Mouse (Mus musculus): ENCODE data around the gene Fam89a.

Gene Fam89a

DNA sequence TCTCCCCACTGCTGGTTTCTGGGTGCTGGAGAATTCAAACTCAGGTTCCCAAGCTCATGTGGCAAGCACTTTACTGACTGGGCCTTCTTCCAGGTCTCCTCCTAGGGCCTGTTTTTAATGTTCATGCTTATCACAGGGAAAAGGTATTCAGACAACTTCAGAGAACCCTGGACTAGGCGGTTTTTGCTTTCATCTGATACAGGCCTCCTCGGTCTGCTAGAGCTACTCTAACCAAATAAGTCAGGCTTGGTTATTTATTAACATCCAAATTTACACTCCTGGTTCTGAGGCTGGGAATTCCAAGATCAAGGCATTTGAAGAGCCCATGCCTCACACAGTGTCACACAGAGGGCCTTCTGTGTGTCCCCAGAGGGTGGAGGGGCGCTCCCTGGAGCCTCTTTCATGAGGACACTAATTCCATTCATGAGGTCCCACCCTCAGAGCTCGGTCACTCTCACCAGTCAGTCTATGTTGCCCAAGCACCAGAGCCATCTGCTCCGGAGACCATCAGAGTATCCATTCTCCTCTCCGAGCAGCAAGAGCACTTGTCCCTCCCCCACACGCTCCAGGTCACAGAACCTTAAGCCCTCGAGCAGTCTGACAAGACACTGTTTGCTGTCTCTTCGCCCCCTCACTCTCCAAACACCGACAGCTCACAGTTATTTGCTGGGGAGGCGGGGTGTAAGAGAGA lies 2.6 kb upstream of the Fam89a start:
- peak; percentile 32 to 55 for DNase-seq (ENCODE audit: low spot score in 2 of 2)

DNA sequence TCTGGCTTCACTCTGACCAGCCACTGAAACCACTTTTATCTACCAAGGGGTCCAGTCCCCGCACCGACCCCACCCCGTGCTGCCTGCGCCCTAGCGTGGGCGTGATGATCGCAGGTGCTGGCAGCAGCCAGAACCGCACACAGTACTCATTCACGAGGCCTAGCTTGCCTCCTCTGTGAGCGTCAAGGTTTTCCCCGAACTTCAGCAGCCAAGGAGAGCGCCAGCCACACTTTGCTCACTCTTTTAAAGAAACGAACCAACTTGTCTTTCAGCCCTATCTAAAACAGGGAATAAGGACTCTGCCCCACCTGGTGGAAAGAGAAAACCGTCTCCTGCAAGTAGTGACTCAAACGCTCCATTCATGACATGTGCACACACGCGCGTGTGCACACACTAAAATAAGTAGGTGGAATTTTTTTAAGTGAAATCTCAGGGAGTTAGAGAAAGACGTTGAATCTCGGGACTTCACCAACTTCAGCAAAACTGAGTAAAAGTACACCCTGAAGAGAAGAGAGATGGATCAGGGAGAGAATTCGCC lies 762 bp upstream of the Fam89a start:
- no peak for DNase-seq (ENCODE audit: low spot score in 2 of 2)

DNA sequence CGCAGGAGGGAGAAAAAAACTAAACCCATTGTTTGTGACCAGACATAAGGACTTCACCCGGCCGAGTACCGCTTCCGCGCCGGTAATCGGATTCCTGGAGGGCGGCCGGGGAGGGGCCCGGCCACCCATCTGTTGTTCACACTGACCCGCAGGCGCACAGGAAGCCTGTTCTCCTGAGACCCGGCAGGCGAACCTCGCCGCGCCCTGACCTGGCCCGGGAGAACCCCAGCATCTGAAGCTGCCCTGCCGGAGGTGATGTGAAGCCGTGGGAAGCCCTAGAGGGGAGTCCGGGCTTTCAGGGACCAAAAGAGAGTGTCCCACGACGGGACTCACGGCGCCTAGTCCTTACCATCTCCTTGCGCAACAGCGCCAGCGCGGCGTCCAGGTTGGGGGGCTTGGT lies 441 bp downstream of the Fam89a start:
- no peak for DNase-seq (ENCODE audit: low spot score in 2 of 2)

DNA sequence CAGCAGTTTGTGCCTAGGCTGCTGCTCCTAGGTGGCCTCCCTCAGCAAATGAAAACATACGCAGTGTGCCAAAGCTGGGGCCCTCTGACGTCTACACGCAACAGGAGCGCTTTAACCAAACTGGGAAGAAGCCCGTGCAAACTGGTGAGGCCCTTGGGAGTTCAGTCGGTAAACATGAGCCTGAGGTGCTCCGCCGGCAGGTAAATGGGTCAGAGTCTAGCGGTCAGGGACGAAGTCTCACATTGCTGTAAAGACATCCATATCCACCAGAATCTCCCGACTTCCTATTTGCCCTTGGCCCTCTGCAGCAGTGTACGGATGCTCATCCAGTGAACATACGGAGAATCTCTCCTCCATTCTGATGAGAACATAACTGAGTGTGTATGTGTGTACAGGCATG lies 5.0 kb downstream of the Fam89a start:
- DNase-seq (ENCODE audit: low spot score in 2 of 2), result no peak

DNA sequence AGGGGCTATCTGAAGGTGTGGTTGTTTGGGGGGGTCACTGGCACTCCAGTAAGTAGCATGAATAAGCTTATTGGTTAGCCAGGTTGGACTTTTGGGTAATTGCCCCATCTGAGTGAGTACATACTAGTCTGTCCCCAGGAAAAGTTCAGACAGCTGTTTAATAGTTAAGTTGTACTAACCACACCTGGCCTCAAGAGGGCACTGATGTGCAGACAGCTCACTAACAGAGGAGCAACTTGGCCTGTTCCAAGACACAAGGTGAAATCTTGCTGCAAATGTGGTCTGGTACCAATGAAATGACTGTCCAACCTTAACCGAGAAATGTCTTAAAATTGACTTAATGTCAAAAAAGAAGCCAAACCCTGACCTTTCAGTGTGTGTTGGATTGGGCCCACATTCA lies 12.4 kb downstream of the Fam89a start:
- no peak for DNase-seq (ENCODE audit: low spot score in 2 of 2)

DNA sequence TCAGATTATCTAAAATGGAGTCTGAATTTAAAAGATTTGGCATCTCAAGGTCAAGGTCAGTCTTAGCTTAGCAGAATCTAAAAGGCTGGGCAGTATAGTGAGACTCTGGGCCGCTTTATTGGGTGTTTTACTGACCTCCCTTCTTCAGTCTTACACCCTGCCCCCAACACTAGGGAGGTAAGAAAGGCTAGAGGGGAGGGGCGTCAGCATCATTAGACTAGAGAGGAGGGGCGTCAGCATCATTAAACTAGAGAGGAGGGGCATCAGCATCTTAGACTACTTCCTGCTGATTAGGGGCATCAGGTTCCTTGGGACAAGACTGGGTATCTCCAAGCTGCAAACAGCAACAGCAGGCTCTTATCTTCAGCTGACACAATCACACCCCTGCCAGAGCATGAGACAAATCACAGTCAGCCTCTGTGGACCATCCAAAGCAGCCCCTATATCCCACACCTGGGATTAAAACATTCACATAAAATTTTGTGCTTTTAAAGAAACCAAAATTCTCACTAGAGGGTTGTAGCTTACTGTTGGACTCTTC lies 16.2 kb downstream of the Fam89a start:
- no peak for DNase-seq (ENCODE audit: low spot score in 2 of 2)

DNA sequence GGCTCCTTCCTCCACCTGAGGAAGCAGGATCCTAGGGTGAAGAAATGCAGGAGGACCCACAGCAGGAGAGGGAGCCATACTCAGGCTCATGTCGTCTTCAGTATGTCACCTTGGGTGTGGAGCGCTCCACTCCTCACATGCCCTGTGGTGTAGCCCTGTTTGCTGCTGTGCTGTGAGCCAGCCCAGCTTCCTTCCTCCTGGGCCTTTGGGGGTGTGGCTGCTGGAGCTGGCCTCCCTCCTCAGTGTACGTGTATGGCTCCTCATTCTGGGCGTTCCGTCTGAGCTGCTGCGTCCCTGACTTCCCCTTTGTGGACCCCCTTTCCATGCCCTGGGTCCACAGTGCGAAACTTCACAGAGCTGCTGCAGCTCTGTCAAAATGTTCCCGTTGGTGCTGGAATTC lies 18.8 kb downstream of the Fam89a start:
- DNase-seq (ENCODE audit: low spot score in 2 of 2), result no peak

DNA sequence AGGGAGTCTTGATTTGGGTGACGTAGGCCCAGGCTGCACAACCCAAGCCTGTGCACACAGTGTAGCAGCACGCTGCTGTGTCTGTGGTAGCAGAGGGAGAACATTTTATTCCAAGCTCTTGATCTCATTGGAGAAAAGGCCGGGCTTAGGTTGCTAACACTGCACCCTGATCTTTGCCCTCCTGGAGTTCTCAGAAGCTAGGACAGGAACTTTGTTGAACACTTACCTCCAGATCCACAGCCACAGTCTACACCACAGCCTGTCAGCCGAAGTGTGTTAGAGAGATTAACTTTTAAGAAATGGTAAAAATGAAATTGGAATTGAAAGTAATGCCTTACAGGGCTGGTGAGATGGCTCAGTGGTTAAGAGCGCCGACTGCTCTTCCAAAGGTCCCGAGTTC lies 27.3 kb downstream of the Fam89a start:
- no peak for DNase-seq (ENCODE audit: low spot score in 2 of 2)

DNA sequence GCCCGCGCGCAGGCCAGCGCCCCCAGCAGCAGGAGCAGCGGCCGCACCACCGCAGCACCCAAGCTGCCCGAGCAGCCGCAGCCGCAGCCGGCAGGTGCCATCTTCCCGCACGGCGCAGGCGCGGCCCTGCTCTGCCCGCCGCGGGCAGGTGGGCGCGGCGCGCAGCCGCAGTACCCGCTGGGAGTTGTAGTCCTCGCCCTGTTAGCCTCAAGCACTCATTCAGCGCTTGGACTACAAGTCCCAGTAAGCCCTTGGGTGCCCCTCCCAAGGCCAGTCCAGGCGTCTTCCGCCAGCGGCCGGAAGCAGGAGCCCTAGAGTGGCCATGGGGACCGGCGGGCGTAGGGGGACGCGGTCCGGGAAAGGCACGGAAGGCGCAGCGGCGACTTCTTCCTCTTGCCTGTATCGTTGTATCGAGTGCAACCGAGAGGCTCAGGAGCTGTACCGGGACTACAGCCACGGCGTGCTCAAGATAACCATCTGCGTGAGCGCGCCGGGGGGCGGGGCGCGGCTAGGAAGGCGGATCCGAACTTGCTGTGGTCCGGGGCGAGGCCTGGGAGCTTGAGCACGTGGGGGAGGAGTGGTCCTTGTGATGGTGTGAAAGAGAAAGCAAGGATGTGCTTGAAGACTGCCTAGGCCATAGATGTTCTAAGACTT lies 29.6 kb downstream of the Fam89a start, which contains the start of the genes Ttc13 and Arv1:
Gene Ttc13 (minus strand): TSS at position 122 of the 654 bp plus-strand sequence.
Gene Arv1 (plus strand): TSS at position 278 of the 654 bp plus-strand sequence.
- DNase-seq (ENCODE audit: low spot score in 2 of 2), result peak; percentile 93 to 95

DNA sequence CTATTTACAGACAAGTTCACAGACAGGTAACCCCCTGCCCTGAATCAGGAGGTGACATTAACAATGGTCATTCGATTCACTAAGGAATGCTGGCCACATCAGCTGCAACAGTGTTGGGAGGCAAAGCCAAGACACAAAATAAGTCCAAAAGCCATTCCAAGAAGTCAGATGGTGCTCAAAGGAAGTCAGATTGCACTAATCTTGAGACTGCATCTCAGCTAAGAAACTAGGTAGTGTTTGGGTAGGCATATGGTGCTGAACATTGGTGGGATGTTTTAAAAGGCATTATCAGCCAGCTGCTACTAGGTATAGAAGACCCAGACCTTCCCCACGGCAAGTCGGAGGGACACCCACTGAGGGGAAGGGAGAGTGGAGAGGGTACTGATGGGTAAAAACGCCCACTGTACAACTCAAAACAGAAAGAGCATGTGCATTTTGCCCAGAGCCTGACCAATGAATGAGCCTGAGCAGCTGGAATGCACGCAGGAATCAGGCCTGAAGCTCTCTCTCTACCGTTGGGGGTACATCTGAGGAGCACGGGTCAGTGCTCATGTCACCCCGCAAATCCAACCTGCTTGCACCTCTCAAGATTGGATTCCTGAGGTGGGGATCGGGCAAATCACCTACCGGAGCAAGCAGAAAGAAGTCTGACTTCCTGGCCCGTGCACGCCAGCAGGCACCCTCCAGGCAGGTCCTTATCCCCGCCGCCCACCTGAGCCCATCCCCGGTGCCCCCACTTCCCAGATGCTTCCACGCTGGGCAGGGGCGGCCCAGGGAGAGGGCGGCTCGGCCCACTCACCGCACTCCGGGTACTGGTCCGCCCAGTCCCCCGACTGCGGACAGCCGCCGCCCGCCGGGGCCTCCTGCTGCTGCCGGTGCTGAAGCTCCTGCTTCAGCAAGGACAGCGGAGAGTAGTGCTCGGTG lies 30.4 kb downstream of the Fam89a start:
- peak in 1 of 2 experiments; percentile 42 for DNase-seq (ENCODE audit: low spot score in 2 of 2)

DNA sequence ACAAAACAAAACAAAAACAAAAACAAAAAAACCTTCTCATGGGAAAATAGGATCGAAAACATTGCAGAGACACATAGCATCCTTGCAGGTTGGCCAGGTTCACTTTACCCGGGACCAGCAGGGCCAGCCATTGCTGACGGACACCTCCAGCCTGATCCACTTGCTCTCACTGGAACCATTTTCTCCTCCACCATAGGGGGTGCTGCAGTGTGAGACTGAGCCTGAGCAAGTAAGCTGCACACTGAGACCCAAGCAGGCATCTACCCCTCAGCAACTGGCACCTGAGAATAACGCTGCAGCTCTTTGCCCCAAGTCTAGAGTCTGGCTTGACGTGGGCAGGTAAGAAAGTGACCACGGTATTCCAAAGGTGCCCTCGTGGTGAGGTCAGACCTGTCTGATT lies 31.5 kb downstream of the Fam89a start:
- DNase-seq (ENCODE audit: low spot score in 2 of 2), result no peak

DNA sequence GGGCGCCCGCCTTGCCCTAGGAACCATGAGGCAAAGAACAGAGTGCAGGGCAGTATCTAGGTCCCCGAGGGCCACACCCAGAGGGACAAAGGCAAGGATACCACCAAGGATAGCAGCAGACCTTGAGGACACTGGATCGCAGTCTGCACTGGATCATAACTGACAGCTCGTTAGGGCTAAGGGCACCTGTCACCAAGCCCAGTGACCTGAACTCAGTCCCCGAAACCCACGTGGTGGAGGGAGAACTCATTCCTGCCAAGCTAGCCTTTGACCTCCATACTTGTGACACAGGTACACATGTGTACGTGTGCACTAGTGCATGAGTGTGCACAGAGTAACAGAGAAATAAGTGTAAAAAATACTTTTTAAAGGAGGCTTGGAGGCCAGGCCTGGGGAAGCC lies 35.9 kb downstream of the Fam89a start:
- no peak for DNase-seq (ENCODE audit: low spot score in 2 of 2)

DNA sequence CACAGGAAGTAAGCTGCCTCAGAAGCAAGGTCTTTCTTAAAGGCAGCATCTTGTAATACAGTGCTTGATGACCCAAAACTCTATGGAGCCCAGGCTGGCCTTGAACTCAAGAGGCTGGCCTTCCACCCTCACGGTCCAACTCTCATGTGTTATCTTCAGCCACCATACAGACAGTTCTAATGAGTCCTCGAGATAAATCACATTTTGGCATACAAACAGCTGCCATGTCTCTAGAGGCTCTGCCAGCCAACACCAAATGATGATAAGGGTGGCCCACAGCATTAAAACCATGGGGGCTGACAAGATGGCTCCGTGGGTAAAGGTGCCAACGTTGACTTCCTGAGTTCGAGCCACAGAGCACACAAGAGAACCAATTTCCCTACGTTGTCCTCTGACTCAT lies 38.4 kb downstream of the Fam89a start:
- no peak for DNase-seq (ENCODE audit: low spot score in 2 of 2)

DNA sequence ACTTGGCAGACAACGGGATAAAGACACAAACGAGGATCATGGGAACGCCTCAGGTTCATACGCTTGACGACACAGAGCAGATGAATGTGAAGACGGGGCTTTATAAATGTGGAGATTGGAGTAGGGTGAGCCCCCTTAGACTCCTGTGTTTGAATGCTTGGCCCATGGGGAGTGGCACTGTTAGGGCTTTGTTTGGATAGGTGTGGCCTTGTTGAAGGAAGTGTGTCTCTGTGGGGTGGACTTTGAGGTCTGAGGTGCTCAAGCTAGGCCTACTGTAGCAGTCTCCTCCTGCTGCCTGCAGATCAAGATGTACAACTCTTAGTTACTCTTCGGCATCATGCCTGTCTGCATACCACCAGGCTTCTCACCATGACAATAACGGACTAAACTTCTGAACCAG lies 45.8 kb downstream of the Fam89a start:
- DNase-seq (ENCODE audit: low spot score in 2 of 2), result no peak

DNA sequence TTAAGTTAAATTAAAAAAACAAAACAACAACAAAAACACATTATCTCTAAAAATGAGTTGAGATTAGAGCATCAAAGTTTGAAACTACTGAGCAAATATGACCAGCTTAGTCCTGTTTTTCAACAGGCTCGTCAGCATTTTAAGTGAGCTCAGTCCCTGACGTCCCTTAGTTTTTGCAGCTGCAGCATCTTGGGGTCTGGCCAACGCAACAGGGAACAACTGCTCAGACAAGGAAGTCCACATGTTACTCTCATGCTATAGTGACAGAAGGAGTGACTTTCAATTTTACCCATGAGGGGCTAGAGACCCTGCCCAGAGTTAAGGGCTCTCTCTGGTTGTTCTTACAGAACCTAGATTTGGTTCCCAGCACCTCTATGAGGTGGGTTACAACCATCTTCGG lies 47.3 kb downstream of the Fam89a start:
- no peak for DNase-seq (ENCODE audit: low spot score in 2 of 2)

DNA sequence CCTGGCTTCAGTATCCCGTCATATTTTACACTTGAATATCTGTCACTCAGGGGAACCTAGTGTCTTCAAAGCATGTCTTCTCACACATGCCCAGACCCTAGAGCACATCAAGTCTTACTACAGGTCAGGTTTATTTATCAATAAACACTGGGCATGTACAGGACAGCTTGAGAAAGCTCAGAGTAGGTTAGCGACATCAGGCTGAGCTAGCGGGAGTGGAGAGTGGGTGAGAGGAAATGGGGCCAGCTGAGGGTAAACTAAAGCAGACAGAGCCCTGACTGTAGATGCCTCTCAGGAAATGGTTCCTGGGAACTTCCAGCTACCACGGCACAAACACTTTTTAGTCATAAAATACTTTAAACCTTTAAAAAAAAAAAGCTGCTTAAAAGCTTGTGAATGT lies 48.1 kb downstream of the Fam89a start:
- no peak for DNase-seq (ENCODE audit: low spot score in 2 of 2)

DNA sequence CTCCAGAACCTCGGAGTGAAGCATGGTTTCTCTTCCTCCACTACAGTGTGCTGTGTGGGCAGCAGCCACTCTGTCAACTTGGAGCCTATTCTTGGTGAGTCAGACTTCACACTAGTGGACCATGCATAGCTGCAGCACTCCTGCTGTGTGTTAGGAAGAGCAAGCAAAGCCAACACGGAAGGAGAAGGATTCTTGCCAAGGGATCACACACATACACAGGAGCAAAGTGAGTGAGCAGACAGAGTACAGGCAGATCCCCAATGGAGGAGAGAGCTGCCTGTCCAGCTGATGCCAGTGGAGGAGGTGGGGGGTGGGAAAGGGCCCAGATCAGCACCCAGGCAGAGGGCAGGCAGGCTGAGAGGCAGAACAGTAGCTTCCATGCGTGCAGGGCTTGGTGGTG lies 49.4 kb downstream of the Fam89a start:
- no peak for DNase-seq (ENCODE audit: low spot score in 2 of 2)

DNA sequence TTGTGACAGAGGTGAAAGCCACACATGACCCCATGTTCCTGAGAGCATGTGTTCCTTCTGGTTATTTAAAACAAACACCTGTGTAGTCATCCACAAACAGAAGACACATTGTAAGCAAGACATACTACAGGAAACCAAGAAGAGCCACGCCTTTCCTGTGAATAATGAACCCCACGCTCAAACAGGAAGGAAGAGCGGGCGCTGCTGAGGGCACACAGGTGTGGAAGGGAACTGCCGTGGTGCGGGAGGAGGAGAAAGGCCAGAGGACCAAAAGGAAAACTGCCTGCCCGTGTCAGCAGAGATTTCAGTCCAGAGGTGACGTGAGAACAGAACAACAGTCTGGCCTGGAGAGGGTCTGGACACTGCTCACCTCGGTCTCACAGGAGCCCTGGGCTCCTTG lies 50.6 kb downstream of the Fam89a start:
- DNase-seq (ENCODE audit: low spot score in 2 of 2), result no peak

DNA sequence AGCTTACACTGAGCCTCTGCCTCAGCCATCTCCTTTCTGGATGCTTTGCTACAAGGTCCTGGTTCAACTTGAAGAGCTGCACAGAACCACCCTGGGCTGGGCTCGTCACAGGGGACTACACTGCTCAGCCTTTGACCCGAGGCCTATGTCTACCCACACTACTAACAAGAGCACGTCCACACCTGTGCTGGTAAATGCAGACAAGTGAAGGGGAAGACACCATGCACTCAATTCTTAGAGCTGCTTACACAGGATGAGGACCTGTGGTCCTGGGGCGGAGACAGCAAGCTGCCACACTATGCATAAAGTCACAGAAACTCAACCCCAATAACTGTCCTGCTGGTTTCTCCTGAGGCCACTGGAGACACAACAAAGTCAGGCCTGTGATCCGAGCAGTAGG lies 51.4 kb downstream of the Fam89a start:
- no peak for DNase-seq (ENCODE audit: low spot score in 2 of 2)

DNA sequence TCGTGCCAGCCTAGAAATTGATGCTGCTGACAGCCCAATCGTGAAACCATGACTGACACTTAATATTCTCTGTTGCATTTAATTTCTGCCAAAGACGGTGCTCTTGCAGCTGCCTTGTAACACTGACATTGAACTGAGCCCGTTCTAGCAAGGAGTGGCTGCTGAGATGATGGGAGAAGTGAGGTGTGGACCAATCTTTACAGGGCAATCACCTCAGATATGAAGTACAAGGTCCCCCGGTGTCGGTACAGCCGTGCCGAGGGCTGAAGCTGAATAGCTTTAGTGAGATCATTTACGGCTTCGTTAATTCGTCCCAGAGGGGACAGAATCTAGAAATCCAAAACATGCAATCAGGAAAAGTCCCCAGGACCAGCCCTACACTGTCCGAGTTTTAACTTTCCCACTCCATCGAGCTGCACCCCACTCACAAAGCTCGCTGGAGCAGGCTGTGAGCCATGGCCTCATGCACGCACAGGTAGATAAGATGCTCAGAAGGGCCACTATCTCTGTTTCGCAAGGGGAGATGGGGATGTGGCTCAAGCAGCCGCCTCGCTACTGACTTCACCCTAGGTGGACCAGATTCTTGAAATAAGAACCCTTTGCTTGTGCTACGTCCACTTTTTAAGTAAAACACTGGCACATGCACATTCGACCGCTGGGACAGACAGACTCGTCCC lies 56.1 kb downstream of the Fam89a start:
- no peak for DNase-seq (ENCODE audit: low spot score in 2 of 2)

DNA sequence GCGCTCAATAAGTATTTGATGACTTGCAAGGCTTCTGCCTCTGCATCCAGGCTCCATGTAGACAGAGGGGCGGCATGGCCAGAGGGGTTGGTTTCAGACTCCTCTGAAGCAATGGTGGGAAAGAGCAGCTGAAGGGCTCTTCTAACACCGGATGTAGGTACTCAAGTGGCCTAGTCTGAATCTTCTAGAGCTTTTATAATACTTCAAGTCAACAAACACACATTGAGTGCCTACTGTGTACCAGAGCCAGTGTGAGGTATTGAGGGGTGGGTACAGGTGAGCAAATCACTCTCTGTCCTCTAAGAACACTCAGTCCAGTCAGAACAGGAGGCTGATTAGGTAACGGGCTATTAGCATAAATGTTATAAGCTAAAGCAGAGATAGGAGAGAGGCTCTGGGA lies 59.9 kb downstream of the Fam89a start:
- no peak for DNase-seq (ENCODE audit: low spot score in 2 of 2)
